In the genomic region with DNA sequence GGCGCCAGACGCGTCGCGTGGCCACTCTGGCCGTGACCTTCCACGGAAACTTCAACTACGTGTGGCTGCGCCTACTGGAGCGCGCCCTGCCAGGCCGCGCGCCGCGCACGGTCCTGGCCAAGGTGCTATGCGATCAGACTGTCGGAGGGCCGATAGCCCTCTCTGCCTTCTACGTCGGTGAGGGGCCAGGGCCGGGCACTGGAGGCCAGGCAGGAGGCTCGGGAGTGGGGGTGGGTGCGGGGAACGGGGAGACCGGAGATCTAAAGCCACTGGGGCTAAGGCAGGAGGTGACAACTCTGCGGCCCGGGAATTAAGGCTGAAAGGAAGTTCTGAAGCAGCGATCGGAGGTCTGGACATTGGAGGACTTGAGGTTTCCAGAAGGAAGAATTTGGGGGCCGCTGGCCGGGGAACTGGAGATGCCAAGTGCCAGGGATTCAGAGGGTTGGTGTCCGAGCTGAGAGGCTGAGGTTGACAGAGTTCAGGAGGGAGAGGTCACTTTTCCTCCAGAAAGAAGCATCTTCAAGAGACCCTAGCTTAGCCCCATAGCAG, we compare ENCODE assay signal across 9 mouse cellular contexts. TPM values are rescaled to one million over a fixed set of nuclear protein-coding genes. Genes with fewer than 3 reads are reported as not detected.
DNase-seq lines count a peak whose midpoint lies in the region; ATAC-seq and TF ChIP-seq lines count a peak whose summit lies in the region.
"Had no signal": no experiment of that assay in that cellular context is flagged by ENCODE, and none has a peak within 500 bp of the region (broad histone marks: within the 10 kb centered on the region; RNA-seq: fewer than 3 reads in every experiment).

No protein-coding gene starts in this region.

- H3K9me3 ChIP-seq in limb, embryonic 14.5 days (ENCODE audit: control insufficient read depth, low read length), result no peaks in the 10 kb centered on the region
- H3K9me3 ChIP-seq in stomach, embryonic 16.5 days (replicated peaks; ENCODE audit: control insufficient read depth, low read length), result no peaks in the 10 kb centered on the region

- H3K36me3 ChIP-seq in spleen, adult 2 months (ENCODE audit: control insufficient read depth, insufficient read depth, low read length), result no peaks in the 10 kb centered on the region
- no peaks in the 10 kb centered on the region for H3K36me3 ChIP-seq in limb, embryonic 14.5 days (ENCODE audit: control insufficient read depth, insufficient read depth, low read length)
- no peaks in the 10 kb centered on the region for H3K36me3 ChIP-seq in stomach, embryonic 16.5 days (ENCODE audit: control insufficient read depth, insufficient read depth, low read length)

- DNase-seq in gastrocnemius, adult 2 months, result peak; percentile 39
- no peak for DNase-seq in gastrocnemius, postnatal 25 days
- no peak for DNase-seq in spleen, adult 2 months (ENCODE audit: low read depth in 1 of 2, low spot score in 2 of 2)
- DNase-seq in spleen, postnatal 10 days (ENCODE audit: low spot score in 2 of 2), result no peak
- DNase-seq in limb, embryonic 14.5 days (ENCODE audit: low spot score), result no peak
- DNase-seq in frontal cortex, postnatal 25 days (ENCODE audit: low spot score in 2 of 2), result no peak
- DNase-seq in thymus, postnatal 10 days (ENCODE audit: low spot score in 2 of 2), result no peak

- peak overlapping the region; percentile 63 for H3K9ac ChIP-seq in limb, embryonic 14.5 days (ENCODE audit: low read depth, low read length, severe bottlenecking)
- H3K9ac ChIP-seq in stomach, embryonic 16.5 days (ENCODE audit: low read length), result peak overlapping the region; percentile 76

- peak overlapping the region; percentile 99 for H3K4me2 ChIP-seq in limb, embryonic 14.5 days (replicated peaks; ENCODE audit: low read depth, low read length, severe bottlenecking)
- H3K4me2 ChIP-seq in stomach, embryonic 16.5 days (ENCODE audit: low read depth, low read length), result peak overlapping the region; percentile 77

- peak overlapping the region; percentile 79 for H3K4me3 ChIP-seq in gastrocnemius, adult 2 months
- peak overlapping the region; percentile 17; the same call in 1 of the 2 replicates for H3K4me3 ChIP-seq in spleen, adult 2 months (ENCODE audit: extremely low read depth, insufficient read depth, insufficient read length)
- H3K4me3 ChIP-seq in limb, embryonic 14.5 days (replicated peaks; ENCODE audit: low read length), result peak overlapping the region; percentile 53
- H3K4me3 ChIP-seq in stomach, embryonic 16.5 days (replicated peaks; ENCODE audit: low read length), result peak overlapping the region; percentile 59

- intact Hi-C loops in gastrocnemius, adult 2 months (cut with DNase I), result loop anchor here (5.0 kb wide), 1 partner anchor 61 kb away; no protein-coding TSS in a partner anchor

- ATAC-seq in limb, embryonic 14.5 days (ENCODE audit: low FRiP score, low read depth), result peak; percentile 31; the same call in 1 of the 2 replicates
- peak; percentile 76 for ATAC-seq in stomach, embryonic 16.5 days (ENCODE audit: insufficient read depth, low FRiP score)

- 7% methylated on average over 34 of the region's 34 CpGs for WGBS in spleen, adult 2 months
- 3% methylated on average over 34 of the region's 34 CpGs for WGBS in limb, embryonic 14.5 days
- WGBS in stomach, embryonic 16.5 days, result 2% methylated on average over 34 of the region's 34 CpGs

- TF ChIP-seq POLR2A in spleen, adult 2 months (IDR thresholded peaks at IDR 0.05; ENCODE audit: low read depth, low read length), result no peak
- TF ChIP-seq POLR2A in limb, embryonic 14.5 days (IDR thresholded peaks at IDR 0.05; ENCODE audit: borderline replicate concordance, extremely low read depth, insufficient read depth, insufficient read length), result no peak

- H3K27me3 ChIP-seq in spleen, adult 2 months (ENCODE audit: control insufficient read depth, insufficient read depth, low read length), result peaks cover 6% of the 10 kb centered on the region
- 0 out of 2 replicates have a peak, but pooled peaks cover 2% of the 10 kb centered on the region for H3K27me3 ChIP-seq in limb, embryonic 14.5 days (ENCODE audit: control insufficient read depth, insufficient read depth, low read length)
- H3K27me3 ChIP-seq in stomach, embryonic 16.5 days (ENCODE audit: control insufficient read depth, insufficient read depth, low read length), result no peaks in the 10 kb centered on the region

- no peak for TF ChIP-seq CTCF in gastrocnemius, adult 2 months (IDR thresholded peaks at IDR 0.05)
- TF ChIP-seq CTCF in spleen, adult 2 months (IDR thresholded peaks at IDR 0.05; ENCODE audit: extremely low read depth, insufficient read depth, insufficient read length, insufficient replicate concordance), result no peak

- peaks cover 8% of the 10 kb centered on the region for H3K4me1 ChIP-seq in spleen, adult 2 months (ENCODE audit: control insufficient read depth, insufficient read depth, insufficient read length)
- no peaks in the 10 kb centered on the region for H3K4me1 ChIP-seq in limb, embryonic 14.5 days (ENCODE audit: control insufficient read depth, insufficient read depth, low read length)
- 0 out of 2 replicates have a peak, but pooled peaks cover 2% of the 10 kb centered on the region for H3K4me1 ChIP-seq in stomach, embryonic 16.5 days (ENCODE audit: control insufficient read depth, insufficient read depth, low read length)

- peak overlapping the region; percentile 38 for H3K27ac ChIP-seq in gastrocnemius, adult 2 months
- H3K27ac ChIP-seq in spleen, adult 2 months (ENCODE audit: insufficient read depth, low read length), result no peak overlapping the region
- no peak overlapping the region for H3K27ac ChIP-seq in limb, embryonic 14.5 days (replicated peaks; ENCODE audit: low read depth, low read length)
- H3K27ac ChIP-seq in stomach, embryonic 16.5 days (ENCODE audit: low read length), result no peak overlapping the region

RNA-seq across cellular contexts. Expression of a gene that starts 38.0 kb away (rescaled TPM):
- total RNA-seq in gastrocnemius, adult 2 months (2021), result 1 to 10 TPM in 1 of 2 experiments, under 1 TPM in 1; 0.92 to 1.1 TPM
- total RNA-seq in gastrocnemius, postnatal 25 days (2021), result 1 to 10 TPM in 1 of 2 experiments, under 1 TPM in 1; 0.69 to 1.0 TPM
- polyA plus RNA-seq in spleen, adult 2 months (2012; rRNA removed), result 0.30 and 0.95 TPM in 2 replicates
- polyA plus RNA-seq in limb, embryonic 14.5 days (2012; rRNA removed), result 3.4 and 5.1 TPM in 2 replicates
- 4.0 and 4.3 TPM in 2 replicates for polyA plus RNA-seq in limb, embryonic 14.5 days (2014; fragmentation: Nextera tagmentation; extraction: Ambion mirVana)
- 11.1 and 13.2 TPM in 2 replicates for polyA plus RNA-seq in stomach, embryonic 16.5 days (2015; fragmentation: Nextera tagmentation; extraction: Ambion mirVana)

RNA-seq across cellular contexts. Expression of a gene that starts 38.0 kb away (rescaled TPM):
- total RNA-seq in gastrocnemius, adult 2 months (2021), result 10 to 100 TPM; 48.1 to 53.4 TPM
- total RNA-seq in gastrocnemius, postnatal 25 days (2021), result 10 to 100 TPM; 41.8 to 47.7 TPM
- 29.9 and 34.7 TPM in 2 replicates for polyA plus RNA-seq in spleen, adult 2 months (2012; rRNA removed)
- polyA plus RNA-seq in limb, embryonic 14.5 days (2012; rRNA removed), result 106 and 109 TPM in 2 replicates
- polyA plus RNA-seq in limb, embryonic 14.5 days (2014; fragmentation: Nextera tagmentation; extraction: Ambion mirVana), result 105 and 106 TPM in 2 replicates
- 115 and 122 TPM in 2 replicates for polyA plus RNA-seq in stomach, embryonic 16.5 days (2015; fragmentation: Nextera tagmentation; extraction: Ambion mirVana)

RNA-seq across cellular contexts. Expression of a gene that starts 45.5 kb away (rescaled TPM):
- not detected for total RNA-seq in gastrocnemius, adult 2 months (2021)
- total RNA-seq in gastrocnemius, postnatal 25 days (2021), result not detected
- not detected in 2 replicates for polyA plus RNA-seq in spleen, adult 2 months (2012; rRNA removed)
- 2.9 and 3.0 TPM in 2 replicates for polyA plus RNA-seq in limb, embryonic 14.5 days (2012; rRNA removed)
- 2.5 and 3.7 TPM in 2 replicates for polyA plus RNA-seq in limb, embryonic 14.5 days (2014; fragmentation: Nextera tagmentation; extraction: Ambion mirVana)
- 2.0 and 2.5 TPM in 2 replicates for polyA plus RNA-seq in stomach, embryonic 16.5 days (2015; fragmentation: Nextera tagmentation; extraction: Ambion mirVana)

RNA-seq across cellular contexts. Expression of a gene that starts 45.8 kb away (rescaled TPM):
- not detected for total RNA-seq in gastrocnemius, adult 2 months (2021)
- total RNA-seq in gastrocnemius, postnatal 25 days (2021), result not detected
- polyA plus RNA-seq in spleen, adult 2 months (2012; rRNA removed), result 0.13 TPM in 1 of 2 replicates, not detected in the other
- polyA plus RNA-seq in limb, embryonic 14.5 days (2012; rRNA removed), result 0.12 and 0.13 TPM in 2 replicates
- polyA plus RNA-seq in limb, embryonic 14.5 days (2014; fragmentation: Nextera tagmentation; extraction: Ambion mirVana), result not detected in 2 replicates
- polyA plus RNA-seq in stomach, embryonic 16.5 days (2015; fragmentation: Nextera tagmentation; extraction: Ambion mirVana), result 0.19 TPM in 1 of 2 replicates, not detected in the other
- polyA plus RNA-seq: C2C12 had no signal

Comparison
In these comparisons a context has a peak if more than half of its experiments do, and no peak if none do; other contexts are left out.
1. H3K4me3 ChIP-seq: peak in every context shown above with its lines; median percentile 79 in gastrocnemius, adult 2 months; 59 in stomach, embryonic 16.5 days; 53 in limb, embryonic 14.5 days; 17 in spleen, adult 2 months.